Mouse (Mus musculus): ENCODE data around the gene Sox5.

Gene Sox5

GRCm38 (mm10) chr6:144389333-144390054 is 392.3 kb downstream of the Sox5 start:
- DNase-seq: no peak

DNA sequence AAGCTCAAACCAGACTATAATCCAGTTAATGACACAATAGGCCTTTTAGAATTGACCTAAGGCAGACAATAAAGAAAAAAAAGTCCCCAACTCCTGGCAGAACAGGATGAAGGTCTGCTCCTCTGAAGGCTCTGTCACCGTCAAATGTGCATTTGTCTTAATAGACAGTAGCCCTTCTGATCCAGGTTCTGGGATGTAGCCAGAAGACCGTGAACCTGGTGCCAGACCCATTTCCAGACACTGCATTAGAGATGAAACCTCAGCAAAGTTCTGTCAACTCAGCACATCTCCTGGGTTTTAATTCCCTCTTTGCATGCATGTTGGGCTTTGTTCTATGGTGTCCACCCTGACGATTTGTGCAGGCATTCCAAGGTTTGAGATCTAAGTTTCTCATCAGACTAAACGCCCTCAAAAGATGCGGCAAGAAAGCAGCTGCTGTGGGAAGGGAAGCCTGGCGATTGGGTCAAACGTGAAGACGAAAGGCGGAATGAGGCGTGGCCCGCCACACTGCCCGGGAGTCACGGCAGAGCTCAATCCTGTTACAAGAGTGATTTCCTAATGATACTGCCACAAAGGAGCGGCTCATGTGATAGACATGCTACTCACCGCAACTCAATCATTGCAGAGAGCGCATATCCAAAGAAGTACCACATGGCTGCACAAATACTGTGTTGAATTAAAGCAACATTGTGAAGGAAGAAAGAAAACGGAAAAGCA is 394.1 kb downstream of the Sox5 start:
- no peak for DNase-seq

- DNase-seq: no peak
Observed at GRCm38 (mm10) chr6:144380641-144381040, 401.1 kb downstream of the Sox5 start.

GRCm38 (mm10) chr6:144380171-144380570 is 401.6 kb downstream of the Sox5 start:
- no peak for DNase-seq

- DNase-seq: no peak
Observed at GRCm38 (mm10) chr6:144374810-144375209, 407.0 kb downstream of the Sox5 start.

- DNase-seq: no peak
Observed at GRCm38 (mm10) chr6:144370699-144371098, 411.1 kb downstream of the Sox5 start.

DNA sequence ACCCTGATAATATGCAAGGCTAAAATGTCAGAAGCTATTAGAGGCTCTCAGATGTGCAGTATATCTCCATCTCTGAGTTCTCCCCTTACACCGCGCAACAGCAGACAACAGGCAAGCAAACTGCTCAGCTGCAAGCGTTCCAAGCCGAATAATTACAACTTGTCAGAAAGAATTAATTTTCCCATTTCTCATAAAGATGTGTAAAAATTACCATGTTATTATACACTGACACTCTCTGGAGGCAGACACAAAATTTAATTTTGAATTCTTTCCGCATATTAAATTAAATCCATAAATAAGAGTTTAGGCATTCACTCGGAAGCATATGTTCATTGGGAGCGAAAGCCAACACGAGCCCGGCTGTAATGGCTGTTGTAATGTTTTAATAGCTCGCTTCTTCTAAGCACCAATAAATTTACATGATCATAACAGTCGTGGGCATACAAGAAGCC is 414.1 kb downstream of the Sox5 start:
- DNase-seq: no peak

DNA sequence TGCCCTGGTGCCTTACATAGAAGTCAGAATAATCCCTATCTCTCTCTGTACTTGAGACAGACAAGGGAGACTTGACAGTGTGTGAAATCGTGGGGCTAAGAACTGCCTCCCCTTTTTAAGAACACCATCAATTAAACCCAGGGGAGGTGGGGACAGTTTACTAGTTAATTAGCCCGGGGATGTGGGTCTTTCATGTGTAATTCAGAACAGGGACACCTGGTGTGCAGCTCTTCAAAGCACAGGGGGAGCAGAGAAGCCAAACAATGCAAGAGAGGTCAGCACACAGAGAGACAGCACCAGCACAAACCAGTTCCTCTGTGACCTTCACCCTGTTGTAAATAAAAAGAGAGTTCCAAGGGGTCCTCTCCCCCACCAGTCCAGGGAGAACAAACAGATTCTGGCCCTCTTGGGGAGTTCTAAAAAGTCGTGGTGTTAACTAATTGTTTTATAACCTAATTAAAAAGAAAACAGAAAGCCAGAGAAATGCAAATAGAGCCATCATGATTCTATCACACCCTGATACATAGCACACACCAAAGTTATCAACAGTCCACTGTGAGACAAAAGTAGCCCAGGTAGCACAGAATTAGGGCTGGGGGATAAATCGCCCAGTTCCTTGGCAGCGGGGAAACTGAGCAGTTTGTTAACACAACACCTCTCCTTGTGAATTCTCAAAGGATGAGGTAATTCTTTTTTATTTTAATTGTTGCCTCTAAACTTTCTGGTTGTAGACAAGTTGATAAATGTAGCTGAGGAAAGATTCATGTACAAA is 420.3 kb downstream of the Sox5 start:
- no peak for DNase-seq

DNA sequence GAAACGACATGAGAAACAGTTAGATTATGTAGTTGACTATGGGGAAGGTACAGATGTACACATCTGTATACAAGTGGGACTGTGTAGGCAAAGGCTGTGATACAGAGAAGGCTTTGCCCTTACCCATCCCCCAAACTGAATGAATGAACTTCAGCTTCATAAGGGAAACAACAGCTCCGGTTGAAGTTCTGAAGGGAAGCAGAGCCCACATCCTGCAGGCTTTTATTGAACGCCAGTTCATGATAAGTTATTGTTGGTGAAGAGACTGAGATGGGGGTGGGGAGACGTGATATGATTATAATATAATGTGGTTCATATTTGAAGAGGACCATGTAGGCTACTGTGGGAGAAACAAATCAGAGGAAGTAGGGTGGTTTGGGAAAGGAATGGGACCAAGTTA is 424.7 kb downstream of the Sox5 start:
- DNase-seq: no peak

DNA sequence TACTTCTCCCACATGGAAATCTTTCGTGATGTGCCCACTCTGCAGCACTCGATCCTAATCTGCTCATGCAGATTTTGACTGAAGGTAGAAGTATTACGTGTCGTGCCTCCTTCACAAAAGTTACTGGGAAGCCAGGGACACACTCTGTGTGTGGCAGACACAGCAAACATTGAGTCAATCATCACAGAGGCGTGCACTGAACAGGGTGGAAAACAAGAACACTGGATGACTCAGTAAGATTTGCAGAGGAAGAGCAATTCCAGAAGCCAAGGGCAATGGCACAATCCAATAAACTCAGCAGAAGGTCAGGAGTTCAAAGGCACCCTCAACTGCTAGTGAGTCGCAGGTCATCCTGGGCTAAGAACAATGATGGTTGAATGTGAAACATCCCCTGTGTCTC is 430.7 kb downstream of the Sox5 start:
- DNase-seq: no peak

DNA sequence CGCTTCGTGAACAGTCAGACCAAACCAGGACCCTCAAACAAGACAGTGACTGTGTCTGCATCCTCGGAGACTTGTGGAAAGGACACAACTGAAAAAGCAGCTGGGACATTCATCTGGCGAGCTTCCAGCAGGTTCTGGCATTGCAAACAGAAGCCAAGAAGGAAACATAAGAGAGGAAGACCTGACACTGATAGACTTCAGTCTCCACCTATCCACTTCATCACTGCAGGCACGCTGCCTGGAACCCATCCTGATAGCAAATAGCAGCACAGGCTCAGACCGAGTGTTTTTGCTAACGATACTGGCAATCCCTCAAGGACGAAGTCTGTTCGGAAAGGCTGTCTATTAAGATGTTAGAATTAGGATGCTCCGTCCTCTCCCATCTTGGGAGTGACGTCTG is 438.4 kb downstream of the Sox5 start:
- peak; percentile 4 for DNase-seq

- no peak for DNase-seq
Observed at GRCm38 (mm10) chr6:144339554-144339953, 442.2 kb downstream of the Sox5 start.

GRCm38 (mm10) chr6:144339006-144339405 is 442.8 kb downstream of the Sox5 start:
- DNase-seq: no peak

GRCm38 (mm10) chr6:144338221-144338620 is 443.6 kb downstream of the Sox5 start:
- no peak for DNase-seq

DNA sequence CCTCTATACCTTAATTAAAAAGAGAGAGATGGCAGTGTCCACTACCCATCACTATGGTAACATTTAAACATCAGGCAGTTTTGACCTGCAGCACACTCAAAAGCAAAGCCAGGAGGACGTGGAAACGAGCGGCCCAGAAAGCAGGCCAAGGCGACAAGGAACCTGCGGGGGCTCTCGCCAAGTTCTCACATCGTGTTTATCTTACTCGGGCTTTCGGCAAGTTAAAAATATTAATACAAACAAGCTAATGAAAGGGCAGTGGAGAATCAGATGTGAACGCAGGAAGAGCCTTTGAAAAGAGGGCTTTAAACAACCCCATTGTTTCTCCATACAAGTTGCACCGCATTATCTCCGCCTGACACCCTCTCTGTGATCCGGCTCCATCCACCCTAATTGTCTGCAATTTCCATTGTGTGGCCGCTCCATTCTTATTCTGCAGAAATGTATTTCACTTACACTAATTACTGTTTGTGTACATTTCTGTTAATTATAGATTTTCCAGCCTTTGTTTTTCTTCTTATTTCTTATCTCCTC is 444.3 kb downstream of the Sox5 start:
- DNase-seq: no peak

GRCm38 (mm10) chr6:144336789-144337188 is 445.0 kb downstream of the Sox5 start:
- no peak for DNase-seq

GRCm38 (mm10) chr6:144333146-144333545 is 448.6 kb downstream of the Sox5 start:
- no peak for DNase-seq

DNA sequence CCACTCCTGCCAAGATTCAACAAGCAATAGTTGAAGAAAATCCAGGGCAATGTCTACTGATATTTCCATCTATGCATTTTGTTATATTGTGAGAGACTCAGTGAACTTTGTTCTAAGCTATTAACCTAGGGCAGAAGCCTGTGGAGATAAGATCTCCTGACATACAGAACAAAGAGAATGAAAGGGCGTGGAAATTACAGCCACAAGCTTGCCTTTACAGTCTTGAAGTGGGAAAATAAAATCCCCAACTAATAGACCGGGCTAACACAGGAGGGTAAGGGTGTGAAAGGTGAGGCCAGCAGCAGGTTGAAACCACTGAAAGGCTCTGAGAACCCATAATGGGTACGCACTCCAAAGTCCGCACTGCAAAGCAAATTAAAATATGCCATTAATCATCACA is 449.8 kb downstream of the Sox5 start:
- no peak for DNase-seq

GRCm38 (mm10) chr6:144329311-144329930 is 452.4 kb downstream of the Sox5 start:
- DNase-seq: no peak

GRCm38 (mm10) chr6:144328779-144329178 is 453.0 kb downstream of the Sox5 start:
- DNase-seq: no peak

DNA sequence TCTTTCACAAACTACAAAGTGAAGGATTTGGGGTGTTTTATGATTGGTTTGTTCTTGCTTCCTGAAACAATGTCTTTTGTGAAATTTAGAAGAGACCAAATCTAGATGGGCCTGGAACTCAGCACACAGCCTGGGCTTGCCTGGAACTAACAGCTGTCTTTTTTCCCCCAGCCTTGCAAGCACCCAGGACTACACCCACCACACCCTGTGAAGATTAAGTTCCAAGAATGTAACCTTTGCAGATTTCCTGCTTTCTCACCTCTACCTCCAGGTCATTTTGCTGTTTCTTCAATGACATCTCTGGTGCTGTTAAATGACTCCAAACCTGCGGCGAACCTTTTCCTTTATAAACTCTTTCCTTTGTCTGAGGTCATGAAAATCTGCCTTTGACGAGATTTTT is 455.0 kb downstream of the Sox5 start:
- DNase-seq: no peak

DNA sequence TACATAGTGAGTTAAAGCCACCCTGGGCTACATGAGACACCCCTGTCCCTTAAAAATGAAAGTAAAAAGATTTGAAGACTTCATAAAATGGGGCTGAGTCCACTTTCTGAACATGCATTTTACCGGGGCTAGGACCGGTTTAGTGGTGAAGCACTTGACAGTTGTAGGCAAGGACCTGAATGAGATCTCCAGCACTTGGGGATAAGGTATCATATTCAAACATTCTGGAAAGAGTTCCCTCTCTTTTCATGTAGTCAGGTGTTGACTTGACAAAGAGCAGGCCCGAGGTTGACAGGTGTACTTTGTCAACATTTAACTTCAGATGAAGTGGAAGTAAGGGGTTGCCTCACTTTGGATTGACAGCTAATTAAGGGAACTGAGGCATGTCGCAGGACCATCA is 458.4 kb downstream of the Sox5 start:
- DNase-seq: no peak
